Mouse (Mus musculus) hindbrain, embryonic 16.5 days (tissue): ENCODE data around the gene Rpl23. TPM values are rescaled to one million over a fixed set of nuclear protein-coding genes. Genes with fewer than 3 reads are reported as not detected.
A peak's percentile ranks its signal among the peaks of the same experiment; 100 is the strongest.

Source experiments
- ATAC-seq: fragments of 200-750 bp; cut with Nextera tagmentation; 2 replicates; pipeline ENCODE4 v1.8.0; 2017; ENCODE audit warnings: moderate TSS enrichment, moderate library complexity
- H3K27ac ChIP-seq: fragments of 300-500 bp; sonication (generic); 2 replicates; pipeline ENCODE4 v1.5.1; 2014; ENCODE audit warnings: low read depth, mild to moderate bottlenecking, control low read depth, low read length, moderate library complexity
- H3K27me3 ChIP-seq: fragments of 300-500 bp; sonication (generic); replicated peaks from 2 replicates; pipeline ENCODE4 v1.6.1; 2014; ENCODE audit warnings: low read length; ENCODE audit not compliant: control insufficient read depth, insufficient read depth
- H3K36me3 ChIP-seq: fragments of 300-500 bp; sonication (generic); 2 replicates; pipeline ENCODE4 v1.6.1; 2014; ENCODE audit warnings: mild to moderate bottlenecking, low read length, moderate library complexity, mixed read lengths; ENCODE audit not compliant: control insufficient read depth, insufficient read depth
- H3K4me1 ChIP-seq: fragments of 300-500 bp; sonication (generic); 2 replicates; pipeline ENCODE4 v1.6.1; 2014; ENCODE audit warnings: low read depth, low read length; ENCODE audit not compliant: control insufficient read depth, insufficient read depth
- H3K4me2 ChIP-seq: fragments of 300-500 bp; sonication (generic); 2 replicates; pipeline ENCODE4 v1.6.1; 2014; ENCODE audit warnings: mild to moderate bottlenecking, low read length, control low read depth, moderate library complexity
- H3K4me3 ChIP-seq: fragments of 300-500 bp; sonication (generic); 2 replicates; pipeline ENCODE4 v1.5.1; 2014; ENCODE audit warnings: mild to moderate bottlenecking, low read length, control low read depth, moderate library complexity
- H3K9ac ChIP-seq: fragments of 300-500 bp; sonication (generic); 2 replicates; pipeline ENCODE4 v1.6.1; 2014; ENCODE audit warnings: low read depth, mild to moderate bottlenecking, control low read depth, low read length, moderate library complexity
- H3K9me3 ChIP-seq: fragments of 300-500 bp; sonication (generic); 2 replicates; pipeline ENCODE4 v1.6.1; 2014; ENCODE audit warnings: mild to moderate bottlenecking, low read length, moderate library complexity; ENCODE audit not compliant: control insufficient read depth
- WGBS: fragments of 180-500 bp; shearing (Covaris S2); extraction: QIAGEN DNeasy Blood & Tissue Kit; methylation state at CpG from one replicate; pipeline ENCODE4 v1.1.7; 2014; 5-methylcytosine and 5-hydroxymethylcytosine counted together
- polyA plus RNA-seq: library from polyadenylated mRNA; unstranded; fragments of >200 nt; fragmentation: Nextera tagmentation; extraction: Ambion mirVana; gene quantifications from 2 replicates; pipeline ENCODE4 v1.2.1, GENCODE M21; 2015

The Rpl23 gene
- polyA plus RNA-seq, 1 experiment from 2014 or later: 252 TPM

DNA sequence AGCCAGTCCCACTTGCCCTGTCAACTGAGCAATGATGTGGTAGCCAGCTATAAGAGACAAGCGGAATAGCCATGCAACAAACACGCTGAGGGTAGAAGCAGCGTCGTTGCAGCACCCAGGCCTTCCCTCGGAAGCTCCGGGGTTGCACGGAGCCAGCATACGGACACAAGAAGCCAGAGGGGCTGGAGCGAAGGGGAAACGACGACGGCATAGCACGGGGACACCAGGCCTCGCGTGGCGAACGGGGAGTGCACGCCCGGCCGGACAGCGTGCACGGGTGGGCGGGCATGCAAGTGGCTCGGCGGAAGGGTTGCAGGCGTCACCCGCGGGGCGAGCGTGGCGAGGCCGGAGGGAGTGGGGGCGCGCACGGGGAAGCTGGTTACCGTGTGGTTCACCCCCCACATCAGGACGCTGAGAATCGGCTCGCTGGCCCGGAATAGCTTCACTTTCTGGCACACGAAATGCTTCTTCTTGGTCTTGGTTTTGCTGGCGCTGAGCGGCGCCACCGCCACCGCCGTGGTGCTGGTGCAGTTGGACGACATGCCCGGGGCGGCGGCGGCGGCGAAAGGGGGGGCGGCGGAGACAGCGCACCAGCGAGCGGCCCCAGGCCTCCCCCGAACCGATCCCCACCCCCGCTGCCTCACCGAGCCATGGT, 38.0 kb downstream of the Rpl23 start, which contains the start of gene Pip4k2b:
TSS of gene Pip4k2b (minus strand) at position 642 of the 655 bp plus-strand sequence.
- Histone ChIP-seq H3K9ac (peak within 1 kb of the TSS; percentile 84), H3K36me3 (peaks cover 15% of the 10 kb centered on the region), H3K9me3 (no peaks in the 10 kb centered on the region), H3K4me3 (peak within 1 kb of the TSS; percentile 86), H3K27me3 (no peaks in the 10 kb centered on the region), H3K4me1 (peaks cover 21% of the 10 kb centered on the region), H3K27ac (peak within 1 kb of the TSS; percentile 96), H3K4me2 (peak within 1 kb of the TSS; percentile 88)
- under 1% methylated on average over 55 of the region's 63 CpGs for WGBS
- peak; percentile 40 for ATAC-seq

DNA sequence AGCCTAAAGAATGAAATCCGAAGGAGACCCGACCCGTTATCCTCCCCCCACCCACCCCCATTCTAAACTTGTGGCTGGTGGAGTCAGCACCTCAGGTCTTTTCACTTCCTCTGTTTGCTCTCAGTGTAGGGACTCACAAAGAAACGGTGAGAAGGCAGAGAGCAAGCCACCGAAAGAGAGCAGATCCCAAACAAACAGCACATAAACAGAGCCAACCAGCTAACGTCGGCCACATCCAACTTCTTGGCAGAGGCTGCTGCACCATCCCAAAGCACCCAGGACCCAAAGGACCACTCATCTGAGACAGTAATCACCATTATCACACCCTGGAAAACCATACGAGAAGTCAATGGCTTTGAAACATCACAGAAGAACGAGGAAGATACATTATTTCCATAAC, 38.8 kb downstream of the Rpl23 start:
- 32% methylated on average over 9 of the region's 9 CpGs for WGBS

GRCm38 (mm10) chr11:97742591-97742990, 39.6 kb downstream of the Rpl23 start:
- H3K4me3 ChIP-seq: peak overlapping the region; percentile 86
- WGBS: 81% methylated on average over 9 of the region's 9 CpGs
- H3K4me2 ChIP-seq: peak overlapping the region; percentile 88
- H3K27me3 ChIP-seq: no peaks in the 10 kb centered on the region
- H3K27ac ChIP-seq: no peak overlapping the region
- H3K9ac ChIP-seq: no peak overlapping the region
- peaks cover 4% of the 10 kb centered on the region; the same call in 1 of the 2 replicates for H3K36me3 ChIP-seq
- no peaks in the 10 kb centered on the region for H3K9me3 ChIP-seq
- no peak for ATAC-seq
- peaks cover 21% of the 10 kb centered on the region for H3K4me1 ChIP-seq

More for the DNA sequence above, 38.8 kb downstream of the Rpl23 start:
- no peak for ATAC-seq
- Histone ChIP-seq H3K9ac (peak overlapping the region; percentile 84), H3K4me2 (peak overlapping the region; percentile 88), H3K4me3 (peak overlapping the region; percentile 86), H3K4me1 (peaks cover 21% of the 10 kb centered on the region), H3K9me3 (no peaks in the 10 kb centered on the region), H3K27me3 (no peaks in the 10 kb centered on the region), H3K36me3 (peaks cover 10% of the 10 kb centered on the region; the same call in 1 of the 2 replicates), H3K27ac (peak overlapping the region; percentile 96)

DNA sequence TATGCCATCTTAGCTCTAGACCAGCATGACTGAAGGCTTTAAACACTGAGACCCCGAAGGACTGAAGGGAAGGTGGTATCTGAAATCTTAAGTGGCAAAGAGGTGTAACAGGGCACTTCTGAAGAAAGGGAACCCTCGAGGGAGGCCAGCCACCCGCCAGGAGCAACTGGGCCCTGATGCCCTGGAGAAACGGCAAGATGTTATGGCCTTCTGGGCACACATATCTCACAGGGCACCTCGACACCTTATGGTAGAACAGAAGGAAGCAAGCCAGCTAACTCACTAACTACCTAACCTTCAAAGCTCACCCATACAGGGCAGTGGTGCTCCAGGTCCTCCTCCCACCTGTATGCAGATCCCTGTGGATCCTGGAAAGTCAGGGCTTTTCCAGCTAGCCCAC, 40.1 kb downstream of the Rpl23 start:
- Histone ChIP-seq H3K4me1 (peaks cover 21% of the 10 kb centered on the region), H3K27me3 (no peaks in the 10 kb centered on the region), H3K4me3 (no peak overlapping the region), H3K4me2 (peak overlapping the region; percentile 88), H3K9ac (no peak overlapping the region), H3K9me3 (no peaks in the 10 kb centered on the region), H3K36me3 (0 out of 2 replicates have a peak, but pooled peaks cover 1% of the 10 kb centered on the region), H3K27ac (no peak overlapping the region)
- no peak for ATAC-seq
- WGBS: 89% methylated on average over 5 of the region's 5 CpGs

- ATAC-seq: no peak
- H3K9ac ChIP-seq: no peak overlapping the region
- H3K4me1 ChIP-seq: peaks cover 21% of the 10 kb centered on the region
- 36% methylated on average over 7 of the region's 7 CpGs for WGBS
- no peaks in the 10 kb centered on the region for H3K9me3 ChIP-seq
- no peaks in the 10 kb centered on the region for H3K36me3 ChIP-seq
- no peak overlapping the region for H3K4me2 ChIP-seq
- peak overlapping the region; percentile 32; the same call in 1 of the 2 replicates for H3K27ac ChIP-seq
- H3K4me3 ChIP-seq: no peak overlapping the region
- no peaks in the 10 kb centered on the region for H3K27me3 ChIP-seq
Measured at GRCm38 (mm10) chr11:97740190-97740589, 42.0 kb downstream of the Rpl23 start.

DNA sequence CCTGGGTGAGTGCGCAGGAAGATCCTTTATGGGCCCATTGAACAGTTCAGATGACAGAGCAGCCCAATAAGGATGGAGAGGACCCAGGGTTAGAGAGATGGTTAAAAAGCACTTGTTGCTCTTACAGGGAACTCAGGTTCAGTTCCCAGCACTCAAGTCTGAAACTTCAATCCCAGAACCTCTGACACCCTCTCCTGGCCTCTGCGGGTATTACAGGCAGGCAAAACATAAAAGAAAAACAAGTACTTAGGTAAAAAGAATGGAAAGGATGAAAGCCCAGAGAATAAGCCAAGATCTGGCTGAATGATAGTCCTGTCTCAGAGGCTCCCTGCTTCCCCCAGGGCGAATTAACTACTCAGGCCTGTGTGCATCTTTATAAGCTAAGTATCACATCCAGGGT, 43.1 kb downstream of the Rpl23 start:
- no peaks in the 10 kb centered on the region for H3K27me3 ChIP-seq
- no peaks in the 10 kb centered on the region for H3K9me3 ChIP-seq
- H3K4me3 ChIP-seq: no peak overlapping the region
- no peak for ATAC-seq
- WGBS: 87% methylated on average over 3 of the region's 3 CpGs
- no peak overlapping the region for H3K9ac ChIP-seq
- H3K36me3 ChIP-seq: no peaks in the 10 kb centered on the region
- peaks cover 21% of the 10 kb centered on the region for H3K4me1 ChIP-seq
- H3K4me2 ChIP-seq: no peak overlapping the region
- no peak overlapping the region for H3K27ac ChIP-seq

- H3K4me1 ChIP-seq: peaks cover 23% of the 10 kb centered on the region
- WGBS: 64% methylated on average over 6 of the region's 6 CpGs
- no peak for ATAC-seq
- no peaks in the 10 kb centered on the region for H3K27me3 ChIP-seq
- H3K4me2 ChIP-seq: no peak overlapping the region
- no peak overlapping the region for H3K27ac ChIP-seq
- H3K4me3 ChIP-seq: no peak overlapping the region
- no peak overlapping the region for H3K9ac ChIP-seq
- no peaks in the 10 kb centered on the region for H3K36me3 ChIP-seq
- H3K9me3 ChIP-seq: no peaks in the 10 kb centered on the region
Measured at GRCm38 (mm10) chr11:97738703-97739102, 43.5 kb downstream of the Rpl23 start.

DNA sequence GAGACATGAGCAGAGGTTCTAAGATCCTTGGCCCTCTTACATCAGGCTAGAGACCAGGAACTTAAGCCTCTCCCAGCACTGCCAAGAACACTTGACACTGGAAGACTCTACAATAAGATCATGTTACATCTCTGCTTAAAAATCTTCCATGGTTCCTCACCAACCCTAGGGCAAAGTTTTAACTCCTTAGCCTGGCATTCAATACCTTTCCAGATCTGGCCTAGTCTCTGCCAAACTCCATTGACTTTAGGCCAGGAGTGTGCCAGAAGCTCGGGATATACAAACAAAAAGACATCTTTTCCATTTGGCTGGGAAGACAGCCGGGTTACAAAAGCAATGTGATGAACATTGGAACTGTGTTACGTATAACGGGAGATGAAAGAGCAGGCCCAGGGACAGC, 44.6 kb downstream of the Rpl23 start:
- peaks cover 12% of the 10 kb centered on the region for H3K4me1 ChIP-seq
- H3K36me3 ChIP-seq: no peaks in the 10 kb centered on the region
- no peak overlapping the region for H3K4me2 ChIP-seq
- H3K4me3 ChIP-seq: no peak overlapping the region
- no peak overlapping the region for H3K9ac ChIP-seq
- no peaks in the 10 kb centered on the region for H3K9me3 ChIP-seq
- no peak overlapping the region for H3K27ac ChIP-seq
- WGBS: 64% methylated on average over 4 of the region's 4 CpGs
- no peaks in the 10 kb centered on the region for H3K27me3 ChIP-seq
- no peak for ATAC-seq

- no peak overlapping the region for H3K27ac ChIP-seq
- no peaks in the 10 kb centered on the region for H3K9me3 ChIP-seq
- H3K4me3 ChIP-seq: no peak overlapping the region
- WGBS: 91% methylated on average over 5 of the region's 5 CpGs
- no peak overlapping the region for H3K9ac ChIP-seq
- no peak overlapping the region for H3K4me2 ChIP-seq
- peaks cover 5% of the 10 kb centered on the region for H3K4me1 ChIP-seq
- H3K27me3 ChIP-seq: no peaks in the 10 kb centered on the region
- no peak for ATAC-seq
- H3K36me3 ChIP-seq: 0 out of 2 replicates have a peak, but pooled peaks cover 2% of the 10 kb centered on the region
Measured at GRCm38 (mm10) chr11:97736645-97737044, 45.6 kb downstream of the Rpl23 start.
